Mouse (Mus musculus) mouse embryonic stem cell (cell line): ENCODE measurements around the gene 2810006K23Rik.
"Not testable (repeated sequence)": the region's sequence is repeated elsewhere in the genome, so short reads cannot be mapped to it uniquely, and the experiment has no call there.

Experiments
- in situ Hi-C, 2 experiments: fragments of 300-500 bp; cut with MboI; formaldehyde crosslinking; loops; 1 replicate in 1 of 2; 3 replicates in 1 of 2; pipeline ENCODE4 v1.14.3; 2019 to 2020; ENCODE audit warnings: low sequenced_read_pairs in 2 of 2, low pct_unique_long_range_greater_than_20kb in 1 of 2, mixed read lengths in 1 of 2; ENCODE audit not compliant: unreplicated experiment in 1 of 2

The 2810006K23Rik gene

GRCm38 (mm10) chr5:124327510-124328364 lies at the start of gene 2810006K23Rik, which contains the start of gene Mphosph9:
Gene 2810006K23Rik (plus strand): TSS chr5:124328089.
Gene Mphosph9 (minus strand): TSS chr5:124327972.
- in situ Hi-C loops: no loop called here

- in situ Hi-C loops: no loop called here
Observed at GRCm38 (mm10) chr5:124282854-124283253, 45.0 kb upstream of the 2810006K23Rik start.

DNA sequence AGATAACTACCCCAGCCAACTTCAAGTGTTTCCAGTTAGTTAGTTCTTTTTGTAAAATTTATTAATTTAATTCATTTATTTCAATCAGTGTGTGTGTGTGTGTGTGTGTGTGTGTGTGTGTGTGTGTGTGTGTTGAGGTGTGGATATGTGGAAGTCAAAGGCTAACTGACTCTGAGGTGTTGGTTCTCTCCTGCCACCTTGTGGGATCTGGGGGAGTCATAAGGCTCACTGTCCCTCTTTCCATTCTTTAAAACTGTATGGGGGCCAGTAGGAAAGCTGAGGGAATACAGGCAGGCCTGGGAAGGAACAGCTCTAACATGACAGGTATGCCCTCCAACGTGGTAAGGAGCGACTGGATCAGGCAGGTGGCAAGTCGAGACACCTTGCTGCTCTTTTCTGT lies 43.6 kb upstream of the 2810006K23Rik start:
- in situ Hi-C loops: no loop called here

GRCm38 (mm10) chr5:124287616-124288247 lies 40.2 kb upstream of the 2810006K23Rik start:
- in situ Hi-C loops: no loop called here

GRCm38 (mm10) chr5:124290216-124290615 lies 37.7 kb upstream of the 2810006K23Rik start:
- in situ Hi-C loops: no loop called here

DNA sequence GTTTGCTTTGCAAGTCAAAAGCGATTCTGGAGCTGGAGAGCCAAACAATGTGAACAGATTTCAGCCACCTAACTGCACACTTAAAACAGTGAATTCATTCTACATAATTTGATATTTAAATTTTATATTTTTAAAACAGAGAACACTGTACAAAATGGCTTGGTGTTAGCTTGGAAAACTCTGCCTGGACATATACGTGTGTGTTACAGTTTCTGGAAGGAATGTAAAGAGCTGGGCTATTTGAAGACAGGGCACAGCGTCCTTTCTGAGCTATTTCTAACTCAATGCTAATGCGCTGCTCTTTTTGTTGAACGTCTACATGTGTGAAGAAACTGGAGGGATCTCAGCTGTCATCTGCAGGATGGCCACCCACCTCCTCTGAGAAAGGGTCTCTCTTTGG lies 33.9 kb upstream of the 2810006K23Rik start:
- in situ Hi-C loops: no loop called here

DNA sequence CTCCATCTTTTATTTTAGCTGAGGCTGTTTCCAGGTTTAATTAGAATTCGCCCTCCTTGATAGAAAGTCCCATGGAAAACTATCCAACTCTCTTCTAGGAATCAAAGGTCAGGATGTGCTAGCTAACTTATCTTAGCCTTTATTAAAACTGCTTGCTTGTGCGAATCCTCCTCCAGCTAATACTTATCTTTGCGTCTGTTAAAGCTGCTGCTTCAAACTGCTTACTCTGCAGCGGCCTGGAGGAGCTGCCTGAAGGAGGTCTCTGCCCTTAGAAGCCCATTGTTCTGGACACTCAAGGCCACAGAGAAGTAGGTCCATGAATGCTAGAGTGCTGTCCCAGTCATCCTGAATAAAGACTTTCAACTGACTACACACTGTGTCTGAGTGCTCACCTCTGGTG lies 31.4 kb upstream of the 2810006K23Rik start:
- in situ Hi-C loops: no loop called here

- in situ Hi-C loops: not testable (repeated sequence)
Observed at GRCm38 (mm10) chr5:124299307-124299706, 28.6 kb upstream of the 2810006K23Rik start.

DNA sequence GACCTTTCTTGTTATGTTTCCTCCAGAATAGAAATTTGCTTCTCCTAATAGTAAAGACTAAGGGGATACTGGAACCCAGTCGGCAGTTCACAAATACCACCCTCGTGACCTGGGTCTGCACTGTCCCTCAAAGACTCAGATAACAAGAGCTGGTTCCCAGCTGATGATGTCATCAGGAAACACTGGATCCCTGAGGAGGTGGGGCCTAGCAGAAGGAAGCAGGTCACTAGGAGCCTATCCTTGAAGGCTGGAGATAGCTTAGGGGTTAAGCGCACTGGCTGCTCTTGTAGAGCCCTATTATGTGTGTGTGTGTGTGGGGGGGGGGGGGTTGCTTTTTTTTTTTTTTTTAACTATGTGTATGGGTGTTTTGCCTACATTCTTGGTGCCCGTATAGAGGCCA lies 27.8 kb upstream of the 2810006K23Rik start:
- in situ Hi-C loops: loop anchor here (10.0 kb wide), 1 partner anchor 135 kb away; no protein-coding TSS in a partner anchor

DNA sequence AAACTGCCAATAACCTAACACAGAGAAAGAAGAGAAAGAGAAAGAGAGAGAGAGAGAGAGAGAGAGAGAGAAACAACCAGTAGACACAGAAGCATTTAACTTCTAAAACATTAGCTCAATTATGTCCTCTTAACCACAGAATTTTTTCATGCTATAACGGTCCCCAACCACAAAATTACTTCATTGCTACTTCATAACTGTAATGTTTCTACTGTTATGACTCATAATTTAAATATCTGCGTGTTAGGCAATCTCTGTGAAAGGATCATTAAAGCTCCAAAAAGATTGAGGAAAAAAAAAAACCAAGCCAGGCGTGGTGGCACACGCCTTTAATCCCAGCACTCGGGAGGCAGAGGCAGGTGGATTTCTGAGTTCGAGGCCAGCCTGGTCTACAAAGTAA lies 25.0 kb upstream of the 2810006K23Rik start:
- in situ Hi-C loops: loop anchor here (10.0 kb wide), 1 partner anchor 138 kb away; no protein-coding TSS in a partner anchor

GRCm38 (mm10) chr5:124309155-124309554 lies 18.7 kb upstream of the 2810006K23Rik start:
- in situ Hi-C loops: loop anchor here (10.0 kb wide), 1 partner anchor 144 kb away; no protein-coding TSS in a partner anchor

DNA sequence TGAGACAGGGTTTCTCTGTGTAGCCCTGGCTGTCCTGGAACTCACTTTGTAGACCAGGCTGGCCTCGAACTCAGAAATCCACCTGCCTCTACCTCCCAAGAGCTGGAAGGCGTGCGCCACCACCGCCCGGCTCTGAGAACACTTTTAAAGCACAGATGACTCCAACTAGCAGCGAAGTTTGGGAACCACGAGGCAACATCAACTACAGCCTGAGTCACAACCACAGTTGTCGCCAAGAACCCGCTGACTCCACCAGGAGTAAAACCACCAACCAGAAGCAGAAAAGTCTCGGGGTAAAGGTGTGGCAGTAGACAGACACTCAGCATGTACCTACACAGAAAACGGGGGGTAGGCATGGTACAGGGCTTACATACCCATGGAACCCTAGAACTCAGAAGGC lies 17.8 kb upstream of the 2810006K23Rik start:
- in situ Hi-C loops: no loop called here

DNA sequence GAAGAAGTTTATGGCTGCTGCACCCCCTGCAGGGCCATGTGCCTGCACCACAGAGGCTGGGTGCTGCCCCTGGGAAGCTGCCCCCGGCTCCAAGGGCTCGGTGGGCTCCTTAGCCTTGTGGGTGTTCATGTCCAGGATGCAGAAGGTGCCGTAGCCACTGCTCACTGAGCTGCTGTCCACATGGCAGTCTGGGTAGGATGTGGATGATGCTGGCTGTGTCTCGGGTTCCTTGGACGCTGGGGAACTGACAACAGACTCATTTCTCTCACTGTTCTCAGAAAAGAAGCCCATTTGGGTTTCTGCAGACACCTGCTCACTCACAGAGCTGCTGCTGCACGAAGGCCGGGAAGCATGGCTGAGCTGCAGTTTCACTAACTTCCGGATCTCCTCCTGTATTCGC lies 12.4 kb upstream of the 2810006K23Rik start:
- in situ Hi-C loops: no loop called here

DNA sequence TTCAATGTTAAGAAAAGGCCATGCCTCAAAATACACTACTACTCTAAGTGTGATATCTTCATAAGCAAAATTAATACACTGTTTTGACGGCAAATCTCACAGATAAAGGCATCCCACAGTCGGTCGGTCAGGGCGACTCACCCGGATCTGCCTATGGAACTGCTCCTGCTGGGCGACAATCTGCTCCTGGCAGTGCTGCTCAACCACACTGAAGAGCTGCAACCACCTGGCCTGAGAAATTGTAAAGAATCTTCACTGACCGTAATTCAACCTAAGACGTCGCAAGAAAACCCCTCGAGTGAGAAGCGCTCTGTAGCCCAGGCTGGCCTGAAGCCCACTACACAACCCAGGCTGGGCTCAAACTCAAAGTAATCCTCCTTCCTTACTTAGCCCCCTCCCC lies 11.9 kb upstream of the 2810006K23Rik start:
- in situ Hi-C loops: no loop called here

DNA sequence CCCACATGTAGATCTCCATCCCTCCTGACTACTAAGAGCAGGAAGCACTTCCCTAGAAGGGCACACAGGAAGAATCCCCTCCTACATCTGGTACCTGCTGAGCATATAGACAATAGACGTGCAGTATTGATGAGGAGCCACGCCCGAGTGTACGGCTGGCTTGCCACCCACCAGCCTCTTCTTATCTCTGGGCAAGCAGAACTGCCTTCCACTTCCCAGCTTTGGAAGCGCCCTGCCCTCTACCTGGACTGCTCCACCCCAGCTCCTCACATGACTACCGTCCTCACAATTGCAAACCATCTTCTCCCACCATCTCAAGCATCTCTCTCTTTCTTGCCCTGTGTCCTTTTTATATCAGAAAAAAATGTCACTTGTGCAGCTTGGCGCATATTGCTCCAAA lies 10.2 kb upstream of the 2810006K23Rik start:
- in situ Hi-C loops: no loop called here

- in situ Hi-C loops: no loop called here
Observed at GRCm38 (mm10) chr5:124326829-124327228, 1.1 kb upstream of the 2810006K23Rik start.

GRCm38 (mm10) chr5:124330086-124330485 lies 2.2 kb downstream of the 2810006K23Rik start:
- in situ Hi-C loops: no loop called here

DNA sequence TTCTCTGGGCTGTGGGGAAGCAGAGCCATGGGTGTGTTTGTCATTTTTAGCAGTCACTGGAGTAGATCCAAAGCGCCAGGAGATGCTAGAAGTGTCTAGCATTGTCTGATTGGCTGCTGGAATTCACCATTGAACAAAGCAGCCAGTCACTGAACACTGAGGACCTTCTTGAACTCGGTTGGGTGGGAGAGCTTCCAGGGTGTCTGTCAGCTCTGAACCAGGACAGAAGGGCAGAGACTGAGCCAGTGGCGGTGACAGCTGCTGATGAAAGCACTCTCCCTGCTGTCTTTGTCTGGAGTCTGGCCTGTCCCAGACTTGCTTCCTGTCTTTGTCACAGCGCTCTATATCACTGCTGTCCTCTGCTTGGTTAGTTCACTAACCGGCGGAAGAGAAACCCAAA lies 6.5 kb downstream of the 2810006K23Rik start:
- in situ Hi-C loops: no loop called here

GRCm38 (mm10) chr5:124337103-124337502 lies 9.2 kb downstream of the 2810006K23Rik start:
- in situ Hi-C loops: no loop called here

DNA sequence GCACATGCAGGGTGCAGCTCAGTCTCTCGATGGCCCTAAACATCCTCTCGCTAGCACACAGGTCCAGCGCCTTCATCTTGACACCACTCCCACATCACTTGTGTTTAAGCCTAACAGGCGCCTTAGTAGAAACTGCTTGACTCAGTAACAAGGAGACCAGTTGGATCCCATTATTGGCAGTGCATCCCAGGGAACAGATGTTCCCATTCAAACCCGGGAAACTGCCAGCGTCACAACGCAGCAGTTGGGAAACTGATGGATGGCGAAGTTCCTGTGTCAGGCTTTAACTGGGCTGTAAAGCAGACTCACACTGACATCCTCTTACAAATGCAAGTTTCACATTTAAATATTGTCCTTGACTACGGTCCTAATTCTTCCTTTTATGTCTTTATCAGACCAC lies 10.0 kb downstream of the 2810006K23Rik start:
- in situ Hi-C loops: no loop called here
